Mouse (Mus musculus): ENCODE data around the gene Spag9.

DNA sequence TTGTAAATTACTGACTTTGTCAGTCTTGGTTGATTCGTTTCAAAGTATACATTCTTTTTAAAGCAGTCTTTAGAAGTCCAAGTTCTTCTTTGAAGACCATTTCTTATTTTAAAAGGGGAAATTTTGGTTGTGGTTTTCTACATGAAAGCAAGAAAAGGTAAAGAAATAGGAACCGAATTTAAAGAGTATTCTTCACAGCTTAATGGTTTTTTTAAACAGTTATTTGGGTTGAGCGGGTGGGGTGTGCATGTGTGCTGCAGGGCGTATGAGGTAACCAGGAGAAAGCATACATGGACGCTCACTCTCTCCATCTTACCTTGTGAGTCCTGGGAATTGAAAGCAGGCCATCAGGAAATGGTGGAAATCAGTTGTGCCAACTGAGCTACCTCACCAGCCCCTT lies 23.2 kb downstream of the Spag9 start:
- TF ChIP-seq CTCF (IDR thresholded peaks at IDR 0.05; ENCODE audit: low read depth, low read length) (no peak), POLR2A (IDR thresholded peaks at IDR 0.05; ENCODE audit: insufficient read depth, low read length) (no peak)

All from ES-Bruce4 (cell line).